Mouse (Mus musculus) erythroblast, adult 5-6 weeks (primary cell): ENCODE results near the gene Uchl5. TPM values are rescaled to one million over a fixed set of nuclear protein-coding genes. Genes with fewer than 3 reads are reported as not detected.

ENCODE experiments used
- total RNA-seq, 2 experiments: library from RNA; stranded (forward) in 1 of 2; stranded (reverse) in 1 of 2; fragments of 150-400 nt in 1 of 2; fragments of 200-764, 138-1000 nt in 1 of 2; gene quantifications; 2 replicates each; pipeline versions ENCODE4 v1.2.3 to v1.2.4; 2015 to 2017; ENCODE audit warnings: low replicate concordance in 2 of 2

Gene Uchl5
- total RNA-seq, 2 experiments from 2014 or later = 26.7 to 33.1 TPM

Other genes with a start within 250 kb of the Uchl5 start
- not detected in 2 replicates for gene B3galt2, start 136.6 kb upstream of the Uchl5 start, total RNA-seq (2015; ENCODE audit: low replicate concordance)
- gene B3galt2, start 136.6 kb upstream of the Uchl5 start, total RNA-seq (2017; ENCODE audit: low replicate concordance) = 0.28 TPM in 1 of 2 replicates, not detected in the other
- 16.3 and 26.1 TPM in 2 replicates for gene Cdc73, start 74.4 kb upstream of the Uchl5 start, total RNA-seq (2015; ENCODE audit: low replicate concordance)
- 13.4 and 18.9 TPM in 2 replicates for gene Cdc73, start 74.4 kb upstream of the Uchl5 start, total RNA-seq (2017; ENCODE audit: low replicate concordance)
- 30.9 and 35.5 TPM in 2 replicates for gene Glrx2, start 60.9 kb upstream of the Uchl5 start, total RNA-seq (2015; ENCODE audit: low replicate concordance)
- gene Glrx2, start 60.9 kb upstream of the Uchl5 start, total RNA-seq (2017; ENCODE audit: low replicate concordance) = 4.3 and 9.2 TPM in 2 replicates
- 0.42 and 0.96 TPM in 2 replicates for gene Trove2, start 204 bp upstream of the Uchl5 start, total RNA-seq (2015; ENCODE audit: low replicate concordance)
- 1.2 and 1.5 TPM in 2 replicates for gene Trove2, start 204 bp upstream of the Uchl5 start, total RNA-seq (2017; ENCODE audit: low replicate concordance)
- gene Rgs2, start 226.9 kb downstream of the Uchl5 start, total RNA-seq (2015; ENCODE audit: low replicate concordance) = 48.0 and 60.0 TPM in 2 replicates
- gene Rgs2, start 226.9 kb downstream of the Uchl5 start, total RNA-seq (2017; ENCODE audit: low replicate concordance) = 26.3 and 40.9 TPM in 2 replicates